Mouse (Mus musculus) midbrain, postnatal 0 days (tissue): Measurements from ENCODE around the gene Cpne4. TPM values are rescaled to one million over a fixed set of nuclear protein-coding genes. Genes with fewer than 3 reads are reported as not detected.

Experiments used
- ATAC-seq: fragments of 200-750 bp; cut with Nextera tagmentation; 2 replicates; pipeline ENCODE4 v1.8.0; 2017; ENCODE audit warnings: moderate number of reproducible peaks, mild to moderate bottlenecking, moderate TSS enrichment, moderate library complexity; ENCODE audit not compliant: low FRiP score
- DNase-seq: peaks from one replicate; pipeline ENCODE4 v3.0.0-alpha.2; 2015; ENCODE audit warnings: low spot score
- H3K27ac ChIP-seq: fragments of 300-500 bp; sonication (generic); 2 replicates; pipeline ENCODE4 v1.5.1; 2014; ENCODE audit warnings: low read depth, mild to moderate bottlenecking, low read length, mixed read lengths
- H3K27me3 ChIP-seq: fragments of 300-500 bp; sonication (generic); 2 replicates; pipeline ENCODE4 v1.6.1; 2014; ENCODE audit warnings: low read length, control low read depth, mixed read lengths; ENCODE audit not compliant: insufficient read depth
- H3K36me3 ChIP-seq: fragments of 300-500 bp; sonication (generic); 2 replicates; pipeline ENCODE4 v1.6.1; 2014; ENCODE audit warnings: low read length, control low read depth, mixed read lengths; ENCODE audit not compliant: insufficient read depth
- H3K4me1 ChIP-seq: fragments of 300-500 bp; sonication (generic); 2 replicates; pipeline ENCODE4 v1.6.1; 2014; ENCODE audit warnings: mild to moderate bottlenecking, control low read depth, antibody characterized with exemption, low read length, mixed read lengths; ENCODE audit not compliant: insufficient read depth
- H3K4me2 ChIP-seq: fragments of 300-500 bp; sonication (generic); 2 replicates; pipeline ENCODE4 v1.6.1; 2014; ENCODE audit warnings: low read depth, mild to moderate bottlenecking, low read length, mixed read lengths; ENCODE audit not compliant: poor library complexity, severe bottlenecking
- H3K4me3 ChIP-seq: fragments of 300-500 bp; sonication (generic); 2 replicates; pipeline ENCODE4 v1.5.1; 2014; ENCODE audit warnings: low read depth, mild to moderate bottlenecking, low read length, moderate library complexity
- H3K9ac ChIP-seq: fragments of 300-500 bp; sonication (generic); replicated peaks from 2 replicates; pipeline ENCODE4 v1.6.1; 2014; ENCODE audit warnings: mild to moderate bottlenecking, low read length, moderate library complexity, mixed read lengths; ENCODE audit not compliant: poor library complexity, severe bottlenecking
- H3K9me3 ChIP-seq: fragments of 300-500 bp; sonication (generic); 2 replicates; pipeline ENCODE4 v1.6.1; 2016; ENCODE audit warnings: low read length, control low read depth
- CTCF ChIP-seq: IDR thresholded peaks from 2 replicates; pipeline ENCODE4 v1.5.1; 2016; ENCODE audit warnings: antibody characterized with exemption, mild to moderate bottlenecking
- WGBS: fragments of 180-500 bp; shearing (Covaris S2); extraction: QIAGEN DNeasy Blood & Tissue Kit; methylation state at CpG from one replicate; pipeline ENCODE4 v1.1.7; 2014; 5-methylcytosine and 5-hydroxymethylcytosine counted together
- polyA plus RNA-seq: library from polyadenylated mRNA; unstranded; fragments of >200 nt; fragmentation: Nextera tagmentation; extraction: Ambion mirVana; gene quantifications from 2 replicates; pipeline ENCODE4 v1.2.1, GENCODE M21; 2015
- total RNA-seq: library from RNA; depleted of rRNA; stranded (reverse); fragments of >200 nt; gene quantifications from 2 replicates; pipeline ENCODE4 v1.2.3, GENCODE M21; 2014

Cpne4 gene
- total and polyA plus RNA-seq, 2 experiments from 2014 or later: 25.5 to 38.3 TPM

GRCm38 (mm10) chr9:104921197-104921596, 374.1 kb downstream of the Cpne4 start:
- Histone ChIP-seq H3K4me1 (no peaks in the 10 kb centered on the region), H3K27me3 (no peaks in the 10 kb centered on the region), H3K4me2 (no peak overlapping the region), H3K9ac (no peak overlapping the region), H3K9me3 (no peaks in the 10 kb centered on the region), H3K36me3 (no peaks in the 10 kb centered on the region), H3K27ac (no peak overlapping the region), H3K4me3 (no peak overlapping the region)
- TF ChIP-seq CTCF: no peak
- no peak for DNase-seq
- 96% methylated on average over 4 of the region's 4 CpGs for WGBS
- ATAC-seq: no peak

- 64% methylated on average over 2 of the region's 2 CpGs for WGBS
- Histone ChIP-seq H3K27me3 (no peaks in the 10 kb centered on the region), H3K27ac (no peak overlapping the region), H3K4me2 (no peak overlapping the region), H3K4me1 (no peaks in the 10 kb centered on the region), H3K4me3 (no peak overlapping the region), H3K9ac (no peak overlapping the region), H3K9me3 (no peaks in the 10 kb centered on the region), H3K36me3 (no peaks in the 10 kb centered on the region)
- ATAC-seq: no peak
- TF ChIP-seq CTCF: no peak
- DNase-seq: no peak
Observed at GRCm38 (mm10) chr9:104922051-104922450, 375.0 kb downstream of the Cpne4 start.

- Histone ChIP-seq H3K27me3 (no peaks in the 10 kb centered on the region), H3K4me1 (no peaks in the 10 kb centered on the region), H3K4me3 (no peak overlapping the region), H3K9me3 (no peaks in the 10 kb centered on the region), H3K36me3 (no peaks in the 10 kb centered on the region), H3K27ac (no peak overlapping the region), H3K9ac (no peak overlapping the region), H3K4me2 (no peak overlapping the region)
- no peak for TF ChIP-seq CTCF
- 70% methylated on average over 9 of the region's 9 CpGs for WGBS
- ATAC-seq (no peak), DNase-seq (peak; percentile 26)
Observed at GRCm38 (mm10) chr9:104928806-104929205, 381.7 kb downstream of the Cpne4 start.

GRCm38 (mm10) chr9:104940389-104940788, 393.3 kb downstream of the Cpne4 start:
- Histone ChIP-seq H3K36me3 (no peaks in the 10 kb centered on the region), H3K4me1 (no peaks in the 10 kb centered on the region), H3K4me2 (no peak overlapping the region), H3K9me3 (no peaks in the 10 kb centered on the region), H3K4me3 (no peak overlapping the region), H3K27ac (no peak overlapping the region), H3K9ac (no peak overlapping the region), H3K27me3 (no peaks in the 10 kb centered on the region)
- DNase-seq (peak; percentile 58), ATAC-seq (no peak)
- TF ChIP-seq CTCF: no peak
- WGBS: 58% methylated on average over 4 of the region's 4 CpGs

- no peaks in the 10 kb centered on the region for H3K9me3 ChIP-seq
- H3K4me1 ChIP-seq: no peaks in the 10 kb centered on the region
- DNase-seq (no peak), ATAC-seq (no peak)
- H3K27ac ChIP-seq: no peak overlapping the region
- no peak overlapping the region for H3K4me3 ChIP-seq
- TF ChIP-seq CTCF: no peak
- H3K36me3 ChIP-seq: no peaks in the 10 kb centered on the region
- H3K4me2 ChIP-seq: no peak overlapping the region
- WGBS: 69% methylated on average over 4 of the region's 4 CpGs
- H3K27me3 ChIP-seq: no peaks in the 10 kb centered on the region
- no peak overlapping the region for H3K9ac ChIP-seq
Observed at GRCm38 (mm10) chr9:104950551-104950950, 403.5 kb downstream of the Cpne4 start.

GRCm38 (mm10) chr9:104952176-104952575, 405.1 kb downstream of the Cpne4 start:
- TF ChIP-seq CTCF: no peak
- H3K9ac ChIP-seq: no peak overlapping the region
- H3K27me3 ChIP-seq: no peaks in the 10 kb centered on the region
- no peaks in the 10 kb centered on the region for H3K9me3 ChIP-seq
- no peak overlapping the region for H3K4me3 ChIP-seq
- H3K36me3 ChIP-seq: no peaks in the 10 kb centered on the region
- no peak overlapping the region for H3K27ac ChIP-seq
- DNase-seq (no peak), ATAC-seq (no peak)
- no peak overlapping the region for H3K4me2 ChIP-seq
- no peaks in the 10 kb centered on the region for H3K4me1 ChIP-seq
- 88% methylated on average over 3 of the region's 3 CpGs for WGBS
